Mouse (Mus musculus) adrenal gland, postnatal 14 days (tissue): ENCODE results near the gene Hyal2. TPM values are rescaled to one million over a fixed set of nuclear protein-coding genes. Genes with fewer than 3 reads are reported as not detected.

Source experiments
- DNase-seq: peaks from one replicate; pipeline ENCODE4 v3.0.0; 2021; ENCODE audit warnings: mixed read lengths
- total RNA-seq: library from RNA; stranded (reverse); gene quantifications from 2 replicates; pipeline ENCODE4 v1.2.3, GENCODE M21; 2021

The Hyal2 gene
- total RNA-seq, 1 experiment from 2014 or later: 38.9 TPM

- DNase-seq: no peak
Observed at GRCm38 (mm10) chr9:107590058-107590772, 22.5 kb downstream of the Hyal2 start.

- no peak for DNase-seq
Observed at GRCm38 (mm10) chr9:107590773-107591060, 23.0 kb downstream of the Hyal2 start.

GRCm38 (mm10) chr9:107593101-107593976 lies 25.6 kb downstream of the Hyal2 start:
- DNase-seq: no peak

- DNase-seq: no peak
Observed at GRCm38 (mm10) chr9:107594281-107595062, 26.7 kb downstream of the Hyal2 start.

- DNase-seq: no peak
Observed at GRCm38 (mm10) chr9:107596619-107597569, 29.1 kb downstream of the Hyal2 start.

- DNase-seq: no peak
Observed at GRCm38 (mm10) chr9:107598385-107598784, 30.6 kb downstream of the Hyal2 start.

GRCm38 (mm10) chr9:107599433-107599832 lies 31.7 kb downstream of the Hyal2 start:
- DNase-seq: no peak

- no peak for DNase-seq
Observed at GRCm38 (mm10) chr9:107599842-107600241, 32.1 kb downstream of the Hyal2 start.

- DNase-seq: peak; percentile 52
Observed at GRCm38 (mm10) chr9:107600745-107601144, 33.0 kb downstream of the Hyal2 start.

GRCm38 (mm10) chr9:107601275-107601674 lies 33.5 kb downstream of the Hyal2 start:
- no peak for DNase-seq

- peak; percentile 95 for DNase-seq
Observed at GRCm38 (mm10) chr9:107602068-107602648, 34.4 kb downstream of the Hyal2 start.

GRCm38 (mm10) chr9:107603251-107603650 lies 35.5 kb downstream of the Hyal2 start:
- DNase-seq: no peak

- peak; percentile 79 for DNase-seq
Observed at GRCm38 (mm10) chr9:107605041-107605661, 37.4 kb downstream of the Hyal2 start.

- DNase-seq: no peak
Observed at GRCm38 (mm10) chr9:107606591-107606990, 38.8 kb downstream of the Hyal2 start.

- DNase-seq: no peak
Observed at GRCm38 (mm10) chr9:107607036-107607435, 39.3 kb downstream of the Hyal2 start.

GRCm38 (mm10) chr9:107607653-107608245 lies 40.0 kb downstream of the Hyal2 start:
- DNase-seq: peak; percentile 50

- no peak for DNase-seq
Observed at GRCm38 (mm10) chr9:107608741-107609432, 41.1 kb downstream of the Hyal2 start, which contains the start of gene Sema3b. Gene Sema3b (minus strand): TSS chr9:107609229.

GRCm38 (mm10) chr9:107609433-107609830 lies 41.7 kb downstream of the Hyal2 start:
- no peak for DNase-seq

GRCm38 (mm10) chr9:107611456-107612190 lies 43.9 kb downstream of the Hyal2 start:
- no peak for DNase-seq
